Mouse (Mus musculus): ENCODE data around the gene Enpp5.

DNA sequence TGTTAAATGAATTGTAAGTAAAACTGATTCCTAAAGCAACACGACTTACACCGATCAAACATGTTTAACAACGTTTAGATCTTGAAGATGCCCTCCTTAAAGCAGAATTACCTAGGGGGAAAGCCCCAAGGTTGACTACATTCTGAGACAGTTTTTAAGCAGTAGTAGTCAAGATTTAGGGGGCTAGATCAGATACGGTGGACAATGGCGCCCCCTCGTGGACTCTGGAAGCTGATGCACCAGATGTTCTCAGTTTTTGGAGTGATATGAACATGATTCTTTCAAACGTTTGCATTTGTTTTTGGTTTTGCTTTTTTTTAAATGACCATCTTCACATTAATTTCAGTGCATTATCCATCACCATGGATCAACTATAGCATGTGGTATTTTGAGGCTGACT lies 51.8 kb downstream of the Enpp5 start:
- TF ChIP-seq POLR2A (IDR thresholded peaks at IDR 0.05; ENCODE audit: insufficient read depth, low read depth, low read length) (no peak), CTCF (IDR thresholded peaks at IDR 0.05) (peak; percentile 97), EP300 (IDR thresholded peaks at IDR 0.05; ENCODE audit: insufficient read depth, low read depth, low read length) (peak; percentile 62; the same call in 1 of the 2 replicates)
